Mouse (Mus musculus) lung, postnatal 0 days (tissue): Measurements from ENCODE around the gene Frmd8.
A peak's percentile ranks its signal among the peaks of the same experiment; 100 is the strongest.
"Not testable (repeated sequence)": the region's sequence is repeated elsewhere in the genome, so short reads cannot be mapped to it uniquely, and the experiment has no call there.

ENCODE experiments used
- CTCF ChIP-seq: IDR thresholded peaks from 2 replicates; pipeline ENCODE4 v1.5.1; 2016; ENCODE audit warnings: antibody characterized with exemption, mild to moderate bottlenecking
- EP300 ChIP-seq: IDR thresholded peaks from 2 replicates; pipeline ENCODE4 v1.6.1; 2016; ENCODE audit warnings: antibody characterized with exemption, mild to moderate bottlenecking, control low read depth

DNA sequence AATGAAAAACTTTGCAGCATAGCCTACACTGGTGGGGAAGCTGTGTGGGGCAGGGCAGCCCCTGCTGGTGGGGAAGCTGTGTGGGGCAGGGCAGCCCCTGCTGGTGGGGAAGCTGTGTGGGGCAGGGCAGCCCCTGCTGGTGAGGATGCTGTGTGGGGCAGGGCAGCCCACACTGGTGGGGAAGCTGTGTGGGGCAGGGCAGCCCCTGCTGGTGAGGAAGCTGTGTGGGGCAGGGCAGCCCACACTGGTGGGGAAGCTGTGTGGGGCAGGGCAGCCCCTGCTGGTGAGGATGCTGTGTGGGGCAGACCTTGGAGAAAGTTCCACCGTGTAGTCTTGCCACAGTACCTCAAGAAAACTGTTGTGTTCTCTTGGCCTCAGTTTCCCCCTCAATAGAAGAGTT, 61.0 kb downstream of the Frmd8 start:
- TF ChIP-seq CTCF = peak; percentile 74
- not testable (repeated sequence) for TF ChIP-seq EP300
